Mouse (Mus musculus) adrenal gland, adult (tissue): ENCODE measurements around the gene Syne4.

Source experiments
- DNase-seq, 2 experiments: peaks; one replicate each; pipeline ENCODE4 v3.0.0; 2022 to 2023; ENCODE audit warnings: low spot score in 1 of 2; ENCODE audit not compliant: inconsistent age in 2 of 2

Syne4 gene

DNA sequence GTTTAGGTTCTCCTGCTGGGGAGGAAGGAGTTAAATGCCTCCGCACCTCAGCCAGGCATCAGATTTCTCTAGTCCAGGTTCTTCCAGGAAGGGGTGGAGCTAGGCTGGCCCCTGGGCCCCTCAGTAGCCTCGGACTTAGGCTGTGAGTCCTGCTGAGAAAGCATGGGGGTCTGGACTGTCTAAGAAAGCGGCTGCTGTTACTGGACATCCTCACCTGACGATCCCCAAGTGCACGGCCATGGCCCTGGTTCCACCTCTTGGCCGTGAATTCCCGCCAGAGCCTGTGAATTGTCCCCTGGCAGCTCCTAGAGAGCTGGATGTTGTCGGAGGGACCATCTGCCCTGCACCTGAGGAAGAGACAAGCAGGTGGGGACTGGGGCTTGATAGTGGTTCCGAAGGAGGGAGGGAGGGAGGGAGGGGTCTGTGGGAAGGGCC, at the start of gene Syne4:
Syne4 (plus strand) TSS at position 87 of the 435 bp plus-strand sequence.
- DNase-seq: peak in 1 of 2 experiments; percentile 54

DNA sequence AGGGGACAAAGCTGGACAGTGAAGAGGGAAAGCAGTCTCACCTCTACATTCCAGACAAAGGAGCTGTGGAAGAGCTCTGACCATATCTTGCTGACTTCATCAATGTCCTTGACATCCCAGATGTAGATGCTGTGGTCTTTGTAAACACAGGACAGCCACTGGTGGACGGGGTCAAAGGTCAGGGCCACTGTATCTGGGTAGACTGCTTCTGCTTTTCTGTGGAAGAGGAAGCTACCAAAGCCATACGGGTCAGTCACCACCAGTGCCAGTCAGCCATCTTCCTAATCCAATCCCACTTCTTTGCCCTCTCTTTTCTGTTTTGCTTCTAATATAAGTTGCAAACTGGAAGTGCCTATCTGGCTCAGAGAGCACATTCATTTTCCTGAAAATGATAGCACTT, 49.6 kb upstream of the Syne4 start:
- DNase-seq: peak; percentile 38 to 52

- DNase-seq: no peak
Observed at GRCm38 (mm10) chr7:30265531-30265930, 49.1 kb upstream of the Syne4 start.

DNA sequence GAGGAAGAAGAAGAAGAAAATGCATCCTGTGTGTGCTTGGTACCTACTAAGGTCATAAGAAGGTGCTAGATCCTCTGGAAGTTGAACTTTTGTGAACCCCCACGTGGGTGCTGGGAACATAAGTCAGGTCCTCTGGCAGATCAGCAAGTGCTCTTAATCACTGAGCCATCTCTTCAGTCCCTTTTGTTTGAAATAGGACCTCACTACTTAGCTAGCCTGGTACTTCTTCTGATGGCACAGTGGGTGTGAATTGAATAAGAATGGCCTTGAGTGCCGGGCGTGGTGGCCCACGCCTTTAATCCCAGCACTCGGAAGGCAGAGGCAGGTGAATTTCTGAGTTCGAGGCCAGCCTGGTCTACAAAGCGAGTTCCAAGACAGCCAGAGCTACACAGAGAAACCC, 48.7 kb upstream of the Syne4 start:
- no peak for DNase-seq

DNA sequence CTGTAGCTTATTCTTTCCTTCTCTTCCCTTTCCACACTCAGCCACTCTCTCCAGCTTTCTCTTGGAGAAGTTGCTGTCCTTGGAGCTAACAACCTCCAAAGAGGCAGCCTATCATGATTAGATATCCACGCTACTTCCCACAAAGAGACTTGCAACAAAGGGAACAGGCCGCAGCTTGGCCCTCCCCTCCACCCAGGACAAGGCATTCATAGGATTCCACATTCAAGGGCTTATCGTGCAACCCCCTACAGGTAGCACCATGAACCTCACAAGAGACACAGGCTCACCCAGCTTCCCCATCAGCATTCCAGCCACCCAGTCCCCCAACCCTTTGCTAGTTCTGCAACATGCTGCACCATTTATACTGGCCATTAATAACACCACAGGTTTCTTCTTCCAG, 47.8 kb upstream of the Syne4 start:
- no peak for DNase-seq

GRCm38 (mm10) chr7:30269641-30270040, 45.0 kb upstream of the Syne4 start:
- no peak for DNase-seq

- DNase-seq: peak in 1 of 2 experiments; percentile 41
Observed at GRCm38 (mm10) chr7:30274383-30274782, 40.2 kb upstream of the Syne4 start.

- no peak for DNase-seq
Observed at GRCm38 (mm10) chr7:30278911-30279310, 35.7 kb upstream of the Syne4 start.

DNA sequence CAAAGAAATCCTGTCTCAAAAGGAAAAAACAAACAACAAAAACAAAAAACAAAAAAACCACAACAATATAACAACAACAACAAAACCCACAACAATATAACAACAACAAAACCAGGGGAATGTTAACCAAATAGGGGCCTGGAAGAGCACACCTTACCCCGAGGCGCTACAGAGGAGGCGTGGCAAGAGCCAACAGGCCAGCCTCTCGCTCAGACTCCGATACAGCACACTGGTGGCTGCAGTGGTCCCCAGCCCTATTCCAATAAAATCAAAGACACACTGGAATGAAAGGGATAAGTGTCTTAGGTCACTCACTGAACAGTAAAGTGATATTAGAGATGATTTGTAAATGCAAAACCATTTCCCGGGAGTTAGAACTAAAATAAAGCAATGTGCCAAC, 35.1 kb upstream of the Syne4 start:
- no peak for DNase-seq

GRCm38 (mm10) chr7:30279951-30280669, 34.5 kb upstream of the Syne4 start, which contains the start of the genes Thap8 and Wdr62:
Gene Thap8 (plus strand): TSS chr7:30280094.
Gene Wdr62 (minus strand): TSS chr7:30280419.
- DNase-seq: peak; percentile 93 to 97

DNA sequence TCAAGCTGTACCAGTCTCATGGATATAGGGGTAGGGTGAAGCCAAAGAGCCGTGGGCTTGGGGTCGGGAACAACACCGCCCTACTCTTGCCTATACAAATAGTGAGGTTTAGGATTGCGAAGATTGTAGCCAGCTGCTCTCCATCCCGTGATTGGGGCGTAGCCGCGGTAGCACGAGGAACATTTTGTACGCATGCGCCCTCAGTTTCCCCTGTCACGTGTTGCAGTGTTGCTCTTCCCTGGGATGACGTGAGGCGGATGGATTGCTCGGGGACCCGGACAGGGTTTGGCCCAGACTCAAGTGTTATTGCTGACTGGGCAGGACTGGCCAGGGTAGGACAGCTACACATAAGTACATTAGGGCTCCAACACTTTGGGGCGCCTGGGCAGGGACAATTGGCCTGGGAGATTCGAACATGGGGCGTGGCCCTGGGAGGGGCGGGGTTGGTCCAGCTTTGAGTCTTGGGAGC, 33.9 kb upstream of the Syne4 start:
- peak; percentile 92 to 96 for DNase-seq

GRCm38 (mm10) chr7:30281522-30281921, 33.1 kb upstream of the Syne4 start:
- DNase-seq: no peak

DNA sequence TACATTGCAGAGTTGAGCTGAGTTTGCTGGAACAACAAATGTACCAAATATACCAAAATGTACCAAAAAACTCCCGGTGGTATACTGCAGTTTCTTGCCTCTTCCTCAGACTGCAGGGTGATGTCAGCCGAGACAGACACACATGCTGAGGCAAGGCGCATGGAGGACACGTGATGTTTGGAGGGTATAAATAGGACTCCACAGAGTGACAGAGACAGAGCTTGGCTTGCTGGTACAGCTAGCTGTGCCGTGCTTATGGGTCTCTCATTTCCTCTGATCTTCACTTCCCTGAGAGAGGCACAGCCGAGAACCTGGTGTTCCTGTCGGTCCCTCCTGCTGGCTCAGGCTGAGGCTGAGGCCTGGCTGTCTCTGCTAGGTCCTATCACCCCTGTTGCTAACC, 31.9 kb upstream of the Syne4 start:
- no peak for DNase-seq

GRCm38 (mm10) chr7:30286701-30287410, 27.8 kb upstream of the Syne4 start:
- DNase-seq: peak in 1 of 2 experiments; percentile 55

DNA sequence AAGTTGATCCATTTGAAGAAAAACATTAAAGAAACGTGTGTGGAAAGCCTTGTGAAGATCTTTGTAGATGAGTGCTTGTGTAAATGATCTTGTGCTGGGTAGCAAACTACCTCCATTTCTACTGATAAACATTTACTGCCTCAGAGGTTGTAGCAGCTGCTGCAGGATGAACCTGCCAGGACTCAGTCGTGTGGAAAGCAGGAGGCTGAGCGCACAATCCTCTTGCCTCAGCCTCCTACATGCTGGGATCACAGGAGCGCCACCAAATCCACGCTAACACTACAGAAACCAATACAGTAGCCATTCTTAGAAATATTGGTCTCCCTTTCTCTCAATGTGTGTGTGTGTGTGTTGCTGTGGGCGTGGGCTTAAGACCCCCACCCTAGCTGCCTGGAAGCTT, 26.6 kb upstream of the Syne4 start:
- DNase-seq: no peak

GRCm38 (mm10) chr7:30289071-30289713, 25.4 kb upstream of the Syne4 start:
- no peak for DNase-seq

GRCm38 (mm10) chr7:30289714-30290399, 24.8 kb upstream of the Syne4 start:
- DNase-seq: no peak

DNA sequence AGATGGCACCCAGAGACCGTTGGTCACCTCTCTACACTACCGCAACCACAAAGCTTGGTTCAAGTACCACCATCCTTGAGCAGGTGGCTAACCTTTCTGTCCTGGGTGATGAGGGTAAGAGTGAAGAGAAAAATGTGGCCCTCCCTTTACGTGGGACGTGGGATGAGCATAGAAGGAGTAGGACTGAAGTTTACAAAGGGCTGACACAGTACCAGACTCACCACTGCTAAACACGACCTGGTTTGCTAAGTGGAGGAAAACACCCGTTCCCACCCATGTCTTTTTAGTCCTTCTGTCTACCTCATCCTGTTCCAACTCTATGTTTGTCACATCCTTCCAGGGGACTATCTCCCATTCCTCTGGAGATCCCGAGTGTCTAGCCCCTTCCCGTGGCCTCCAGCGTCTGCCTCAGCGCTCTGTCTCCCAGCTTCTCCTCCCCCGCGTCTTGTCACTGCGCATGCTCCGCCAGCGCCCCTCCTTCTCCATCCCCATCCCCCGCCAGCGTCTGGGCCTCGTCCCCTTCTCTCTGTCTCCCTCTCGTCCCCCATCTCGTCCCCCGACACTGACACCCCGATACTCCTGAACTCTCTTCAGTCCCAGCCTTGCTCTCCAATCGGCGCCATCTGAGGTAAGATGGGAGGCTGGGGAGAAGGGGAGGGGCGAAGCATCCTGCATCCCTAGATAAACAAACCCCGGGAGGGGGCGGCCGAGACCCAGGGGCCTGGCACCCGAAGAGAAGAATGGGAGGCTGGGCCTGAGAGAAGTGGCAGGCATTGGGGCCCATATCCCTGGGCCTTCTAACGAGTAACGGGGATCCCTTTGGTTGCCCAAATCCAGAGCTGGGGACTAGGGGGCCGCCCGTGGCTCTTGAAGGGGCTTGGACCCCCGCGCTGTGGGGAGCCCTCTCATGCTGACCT, 23.1 kb upstream of the Syne4 start, which contains the start of gene Clip3:
Clip3 (plus strand) TSS at position 514 of the 917 bp plus-strand sequence.
- peak; percentile 69 to 75 for DNase-seq

- DNase-seq: no peak
Observed at GRCm38 (mm10) chr7:30293795-30294194, 20.8 kb upstream of the Syne4 start.

- no peak for DNase-seq
Observed at GRCm38 (mm10) chr7:30294296-30294695, 20.3 kb upstream of the Syne4 start.
